Mouse (Mus musculus) forebrain, embryonic 14.5 days (tissue): ENCODE results near the gene Sugct. TPM values are rescaled to one million over a fixed set of nuclear protein-coding genes. Genes with fewer than 3 reads are reported as not detected.

Experiments used
- ATAC-seq: fragments of 200-750 bp; cut with Nextera tagmentation; 2 replicates; pipeline ENCODE4 v1.8.0; 2017; ENCODE audit warnings: mild to moderate bottlenecking, moderate library complexity
- DNase-seq: peaks from one replicate; pipeline ENCODE4 v3.0.0-alpha.2; 2015; ENCODE audit warnings: low spot score
- H3K27ac ChIP-seq: fragments of 300-500 bp; sonication (generic); 2 replicates; pipeline ENCODE4 v1.5.1; 2014; ENCODE audit warnings: low read depth, mild to moderate bottlenecking, control low read depth, low read length, moderate library complexity
- H3K27me3 ChIP-seq: fragments of 300-500 bp; sonication (generic); replicated peaks from 2 replicates; pipeline ENCODE4 v1.6.1; 2014; ENCODE audit warnings: low read length, control low read depth, mixed read lengths; ENCODE audit not compliant: control insufficient read depth, insufficient read depth
- H3K36me3 ChIP-seq: fragments of 300-500 bp; sonication (generic); 2 replicates; pipeline ENCODE4 v1.6.1; 2014; ENCODE audit warnings: low read length, control low read depth; ENCODE audit not compliant: control insufficient read depth, insufficient read depth
- H3K4me1 ChIP-seq: fragments of 300-500 bp; sonication (generic); 2 replicates; pipeline ENCODE4 v1.6.1; 2014; ENCODE audit warnings: antibody characterized with exemption, low read length, control low read depth; ENCODE audit not compliant: control insufficient read depth, insufficient read depth
- H3K4me2 ChIP-seq: fragments of 300-500 bp; sonication (generic); 2 replicates; pipeline ENCODE4 v1.6.1; 2014; ENCODE audit warnings: mild to moderate bottlenecking, control low read depth, low read length
- H3K4me3 ChIP-seq: fragments of 300-500 bp; sonication (generic); 2 replicates; pipeline ENCODE4 v1.5.1; 2014; ENCODE audit warnings: low read depth, low read length, control low read depth
- H3K9ac ChIP-seq: fragments of 300-500 bp; sonication (generic); 2 replicates; pipeline ENCODE4 v1.6.1; 2014; ENCODE audit warnings: mild to moderate bottlenecking, low read length, control low read depth, moderate library complexity
- H3K9me3 ChIP-seq: fragments of 300-500 bp; sonication (generic); replicated peaks from 2 replicates; pipeline ENCODE4 v1.6.1; 2016; ENCODE audit warnings: low read length, control low read depth, mixed read lengths; ENCODE audit not compliant: control insufficient read depth
- WGBS: fragments of 180-500 bp; shearing (Covaris S2); extraction: QIAGEN DNeasy Blood & Tissue Kit; methylation state at CpG from one replicate; pipeline ENCODE4 v1.1.7; 2014; 5-methylcytosine and 5-hydroxymethylcytosine counted together
- polyA plus RNA-seq: library from polyadenylated mRNA; unstranded; fragments of >200 nt; fragmentation: Nextera tagmentation; extraction: Ambion mirVana; gene quantifications from 2 replicates; pipeline ENCODE4 v1.2.1, GENCODE M21; 2014

The Sugct gene
- polyA plus RNA-seq, 1 experiment from 2014 or later: 1.7 TPM

GRCm38 (mm10) chr13:16938552-16939465 lies 756.5 kb downstream of the Sugct start:
- no peak overlapping the region for H3K9ac ChIP-seq
- no peak overlapping the region for H3K4me2 ChIP-seq
- H3K27me3 ChIP-seq: no peaks in the 10 kb centered on the region
- no peaks in the 10 kb centered on the region for H3K4me1 ChIP-seq
- no peak overlapping the region for H3K27ac ChIP-seq
- 91% methylated on average over 12 of the region's 12 CpGs for WGBS
- ATAC-seq (no peak), DNase-seq (no peak)
- H3K9me3 ChIP-seq: no peaks in the 10 kb centered on the region
- H3K4me3 ChIP-seq: no peak overlapping the region
- H3K36me3 ChIP-seq: no peaks in the 10 kb centered on the region

GRCm38 (mm10) chr13:16937422-16938202 lies 757.7 kb downstream of the Sugct start:
- Histone ChIP-seq H3K4me1 (no peaks in the 10 kb centered on the region), H3K9ac (no peak overlapping the region), H3K27me3 (no peaks in the 10 kb centered on the region), H3K4me2 (no peak overlapping the region), H3K4me3 (no peak overlapping the region), H3K9me3 (no peaks in the 10 kb centered on the region), H3K27ac (no peak overlapping the region), H3K36me3 (no peaks in the 10 kb centered on the region)
- ATAC-seq: peak; percentile 58; the same call in 1 of the 2 replicates
- 71% methylated on average over 11 of the region's 11 CpGs for WGBS
- peak; percentile 54 for DNase-seq

GRCm38 (mm10) chr13:16935029-16935428 lies 760.3 kb downstream of the Sugct start:
- ATAC-seq: no peak
- Histone ChIP-seq H3K36me3 (no peaks in the 10 kb centered on the region), H3K27me3 (no peaks in the 10 kb centered on the region), H3K9me3 (no peaks in the 10 kb centered on the region), H3K27ac (no peak overlapping the region), H3K4me2 (no peak overlapping the region), H3K9ac (no peak overlapping the region), H3K4me3 (no peak overlapping the region), H3K4me1 (no peaks in the 10 kb centered on the region)
- DNase-seq: no peak
- WGBS: 68% methylated on average over 1 of the region's 1 CpGs

- H3K36me3 ChIP-seq: no peaks in the 10 kb centered on the region
- no peaks in the 10 kb centered on the region for H3K27me3 ChIP-seq
- no peak overlapping the region for H3K9ac ChIP-seq
- H3K4me1 ChIP-seq: no peaks in the 10 kb centered on the region
- 80% methylated on average over 4 of the region's 4 CpGs for WGBS
- H3K9me3 ChIP-seq: no peaks in the 10 kb centered on the region
- H3K4me2 ChIP-seq: no peak overlapping the region
- ATAC-seq (no peak), DNase-seq (no peak)
- no peak overlapping the region for H3K27ac ChIP-seq
- no peak overlapping the region for H3K4me3 ChIP-seq
Observed at GRCm38 (mm10) chr13:16933600-16933999, 761.8 kb downstream of the Sugct start.

- no peak for DNase-seq
- Histone ChIP-seq H3K27me3 (no peaks in the 10 kb centered on the region), H3K36me3 (no peaks in the 10 kb centered on the region), H3K4me2 (no peak overlapping the region), H3K4me3 (no peak overlapping the region), H3K9ac (no peak overlapping the region), H3K9me3 (no peaks in the 10 kb centered on the region), H3K27ac (no peak overlapping the region), H3K4me1 (no peaks in the 10 kb centered on the region)
- ATAC-seq: no peak
- 43% methylated on average over 4 of the region's 4 CpGs for WGBS
Observed at GRCm38 (mm10) chr13:16921305-16921704, 774.0 kb downstream of the Sugct start.

GRCm38 (mm10) chr13:16915697-16916096 lies 779.7 kb downstream of the Sugct start:
- Histone ChIP-seq H3K27ac (no peak overlapping the region), H3K4me1 (no peaks in the 10 kb centered on the region), H3K4me2 (no peak overlapping the region), H3K27me3 (no peaks in the 10 kb centered on the region), H3K9ac (no peak overlapping the region), H3K9me3 (no peaks in the 10 kb centered on the region), H3K36me3 (no peaks in the 10 kb centered on the region), H3K4me3 (no peak overlapping the region)
- DNase-seq (no peak), ATAC-seq (no peak)

GRCm38 (mm10) chr13:16912214-16912613 lies 783.1 kb downstream of the Sugct start:
- DNase-seq: no peak

GRCm38 (mm10) chr13:16906974-16907373 lies 788.4 kb downstream of the Sugct start:
- Histone ChIP-seq H3K36me3 (no peaks in the 10 kb centered on the region), H3K27ac (no peak overlapping the region), H3K27me3 (no peaks in the 10 kb centered on the region), H3K9me3 (no peaks in the 10 kb centered on the region), H3K4me2 (no peak overlapping the region), H3K4me3 (no peak overlapping the region), H3K4me1 (no peaks in the 10 kb centered on the region), H3K9ac (no peak overlapping the region)
- WGBS: 96% methylated on average over 1 of the region's 1 CpGs
- no peak for DNase-seq
- ATAC-seq: no peak

More at GRCm38 (mm10) chr13:16912214-16912613, 783.1 kb downstream of the Sugct start:
- H3K27me3 ChIP-seq: no peaks in the 10 kb centered on the region
- H3K4me1 ChIP-seq: no peaks in the 10 kb centered on the region
- no peak overlapping the region for H3K4me3 ChIP-seq
- H3K36me3 ChIP-seq: no peaks in the 10 kb centered on the region
- H3K27ac ChIP-seq: no peak overlapping the region
- no peak for ATAC-seq
- H3K9ac ChIP-seq: no peak overlapping the region
- H3K4me2 ChIP-seq: no peak overlapping the region
- no peaks in the 10 kb centered on the region for H3K9me3 ChIP-seq

- H3K9ac ChIP-seq: no peak overlapping the region
- H3K9me3 ChIP-seq: no peaks in the 10 kb centered on the region
- H3K4me3 ChIP-seq: no peak overlapping the region
- DNase-seq (no peak), ATAC-seq (no peak)
- H3K4me1 ChIP-seq: no peaks in the 10 kb centered on the region
- no peak overlapping the region for H3K27ac ChIP-seq
- no peaks in the 10 kb centered on the region for H3K36me3 ChIP-seq
- H3K27me3 ChIP-seq: no peaks in the 10 kb centered on the region
- 92% methylated on average over 4 of the region's 4 CpGs for WGBS
- H3K4me2 ChIP-seq: no peak overlapping the region
Observed at GRCm38 (mm10) chr13:16901424-16901823, 793.9 kb downstream of the Sugct start.
